Mouse (Mus musculus) right cerebral cortex, postnatal 14 days (tissue): ENCODE results near the gene Insyn1.

ENCODE experiments used
- DNase-seq: peaks from one replicate; pipeline ENCODE4 v3.0.0; 2022

Gene Insyn1

DNA sequence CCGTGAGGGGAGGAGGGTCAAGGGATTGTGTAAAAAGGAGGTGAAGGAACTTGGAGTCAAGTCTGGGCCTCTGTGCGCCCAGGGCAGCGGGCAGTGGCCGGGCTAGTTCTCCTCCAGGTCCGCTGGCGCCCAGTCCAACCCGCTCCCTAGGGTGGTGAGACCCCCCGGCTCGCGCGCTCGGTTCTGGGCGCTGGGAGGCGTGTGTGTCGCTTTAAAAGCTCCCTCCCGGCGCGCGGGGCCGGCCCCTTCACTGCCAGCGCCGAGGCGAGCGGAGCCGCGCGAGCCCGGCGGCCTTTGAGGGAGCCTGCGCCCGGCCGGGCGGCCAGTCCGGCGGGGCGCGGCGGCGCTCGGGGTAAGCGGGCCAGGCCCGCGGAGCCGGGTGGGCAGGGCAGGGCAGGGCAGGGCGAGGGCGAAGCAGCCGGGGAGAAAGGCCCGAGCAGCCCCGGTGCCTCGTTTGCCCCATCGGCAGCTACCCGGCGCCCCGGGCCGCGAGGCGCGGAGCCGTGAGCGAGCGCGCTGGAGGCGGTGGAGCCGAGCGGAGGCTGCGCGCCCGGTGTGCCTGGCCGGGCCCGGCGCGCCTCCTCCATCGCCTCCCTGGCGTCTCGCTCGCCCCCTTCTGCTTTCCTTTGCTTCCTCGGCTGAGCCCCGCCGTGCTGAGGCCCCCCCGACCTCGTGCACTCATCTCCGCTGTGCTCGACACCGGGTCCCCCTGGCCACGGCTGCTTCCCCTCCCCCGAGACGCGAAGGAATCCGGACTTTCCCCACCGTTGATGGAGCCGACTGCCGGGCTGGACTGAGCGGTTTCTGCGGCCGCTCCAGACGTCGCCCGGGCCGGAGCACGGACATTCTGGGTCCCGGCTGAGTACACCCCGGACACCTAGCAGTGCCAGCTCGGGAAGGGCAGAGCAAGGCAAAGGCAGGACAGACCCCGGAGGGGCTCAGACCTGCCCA lies at the start of gene Insyn1:
Gene Insyn1, plus strand, starts transcription at position 753 of the 951 bp plus-strand sequence.
- DNase-seq: peak; percentile 70

- peak; percentile 59 for DNase-seq
Observed at GRCm38 (mm10) chr9:58438921-58439396, 49.4 kb upstream of the Insyn1 start.

GRCm38 (mm10) chr9:58440100-58440499 lies 48.3 kb upstream of the Insyn1 start:
- no peak for DNase-seq

DNA sequence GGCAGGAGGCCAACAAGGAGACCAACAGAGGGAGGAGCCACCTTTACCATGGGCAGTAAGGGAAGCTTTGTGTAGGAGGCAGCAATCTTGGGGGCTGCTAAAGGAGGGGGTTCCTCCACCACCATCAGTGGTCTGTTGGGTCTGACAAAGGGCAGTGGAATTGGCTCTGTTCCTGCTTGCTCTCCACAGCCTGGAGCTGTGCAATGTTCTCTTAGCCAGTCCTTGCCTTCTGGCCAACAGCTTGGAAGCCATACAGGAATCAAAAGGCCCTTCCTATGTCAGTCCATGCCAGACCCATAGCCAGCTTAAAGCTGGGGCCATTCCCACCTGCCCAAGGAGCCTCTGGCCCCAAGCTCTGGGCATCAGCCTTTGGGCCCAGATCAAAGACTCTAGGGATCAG lies 47.8 kb upstream of the Insyn1 start:
- DNase-seq: no peak

- no peak for DNase-seq
Observed at GRCm38 (mm10) chr9:58441351-58442104, 46.9 kb upstream of the Insyn1 start.

DNA sequence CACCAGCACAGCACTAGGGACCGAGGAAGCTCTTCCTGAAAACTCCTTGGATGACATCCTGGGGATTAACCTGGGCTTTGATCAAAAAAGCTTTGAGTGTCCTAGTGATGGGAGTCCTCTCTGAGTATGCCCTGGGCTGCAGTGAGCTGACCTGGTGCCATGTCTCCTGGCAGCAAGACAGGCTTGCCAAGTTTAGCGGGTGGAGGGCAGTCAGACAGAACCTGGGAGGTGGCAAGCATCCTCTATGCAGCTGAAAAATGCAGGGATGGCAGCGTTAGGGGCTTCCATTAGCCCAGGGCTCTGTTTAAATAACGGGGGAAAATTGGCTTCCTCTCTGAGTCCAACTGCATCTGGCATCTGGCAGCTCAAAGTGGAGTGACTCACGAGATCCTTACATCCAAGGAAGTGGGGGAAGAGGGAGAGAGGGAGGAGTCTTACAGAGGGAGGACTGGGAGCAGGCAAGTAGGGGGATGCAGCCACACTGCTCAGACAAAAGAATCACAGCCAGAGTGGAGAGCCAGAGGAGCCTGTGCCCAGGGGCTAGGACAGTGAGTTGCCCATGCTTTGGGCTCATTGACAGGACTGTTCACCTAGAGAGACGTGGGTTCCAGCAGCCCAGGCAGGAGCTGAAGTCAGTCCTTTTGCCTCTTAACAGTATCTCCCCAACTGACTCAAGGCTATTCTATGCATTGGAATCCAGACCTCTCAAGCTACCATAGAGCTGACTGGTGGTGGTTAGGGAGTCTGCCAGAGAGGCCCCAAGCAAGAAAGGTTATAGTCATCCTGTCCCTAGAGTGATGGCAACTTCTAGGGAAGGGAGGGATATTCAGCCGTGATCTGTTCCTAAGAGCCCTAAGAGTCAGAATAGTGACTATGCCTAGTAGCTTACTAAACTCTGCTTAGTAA lies 46.0 kb upstream of the Insyn1 start:
- no peak for DNase-seq

- DNase-seq: no peak
Observed at GRCm38 (mm10) chr9:58443061-58443460, 45.3 kb upstream of the Insyn1 start.

DNA sequence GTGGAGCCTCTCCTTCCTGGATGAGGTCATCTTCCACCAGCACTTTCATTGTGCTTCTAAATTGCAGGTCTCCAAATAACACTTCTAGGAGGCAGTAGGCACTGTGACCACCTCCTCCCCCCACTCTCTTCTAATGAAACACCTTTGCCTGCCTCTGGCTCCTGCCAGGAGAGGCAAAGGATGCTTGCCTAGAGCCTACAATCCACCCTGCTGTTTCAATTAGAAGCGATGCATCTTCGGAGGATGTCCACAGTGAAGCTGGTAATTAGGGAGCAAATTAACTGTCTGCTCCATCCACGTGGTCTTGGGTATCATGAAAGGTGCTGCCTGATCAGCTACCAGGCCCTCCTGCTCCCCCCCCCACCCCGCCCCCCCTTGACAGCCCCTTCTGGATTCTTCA lies 41.6 kb upstream of the Insyn1 start:
- no peak for DNase-seq

GRCm38 (mm10) chr9:58447997-58448595 lies 40.3 kb upstream of the Insyn1 start:
- no peak for DNase-seq

GRCm38 (mm10) chr9:58449526-58449925 lies 38.9 kb upstream of the Insyn1 start:
- DNase-seq: no peak

DNA sequence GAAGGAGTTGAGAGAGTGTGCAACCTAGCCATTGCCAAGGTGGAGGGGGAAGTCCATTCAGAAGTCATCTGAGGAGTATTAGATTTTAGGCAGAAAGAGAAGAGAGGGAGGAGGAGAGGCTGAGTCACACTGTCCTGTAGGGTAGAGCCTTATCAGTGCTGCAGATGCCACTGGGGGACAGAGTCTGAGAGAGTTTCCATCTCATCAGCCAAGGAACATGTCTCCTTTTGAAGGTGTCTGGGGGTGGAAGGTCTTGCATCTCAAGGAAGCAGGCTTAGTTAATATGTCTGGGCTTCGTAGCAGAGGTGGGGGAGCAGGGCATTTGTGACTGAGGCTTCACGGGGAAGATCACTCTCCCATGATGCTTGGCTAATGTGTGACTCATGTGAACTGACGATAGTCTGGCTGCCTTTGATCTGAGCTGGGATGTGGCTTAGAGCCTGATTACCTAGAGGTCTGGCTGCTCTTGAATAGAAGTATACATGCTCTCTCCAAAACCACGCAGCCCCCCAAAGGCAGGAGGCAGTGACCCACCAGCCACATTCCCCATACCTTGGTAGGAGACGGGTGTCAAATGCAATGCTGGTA lies 34.5 kb upstream of the Insyn1 start:
- no peak for DNase-seq

GRCm38 (mm10) chr9:58454886-58455285 lies 33.5 kb upstream of the Insyn1 start:
- no peak for DNase-seq

- peak; percentile 63 for DNase-seq
Observed at GRCm38 (mm10) chr9:58455798-58456197, 32.6 kb upstream of the Insyn1 start.

DNA sequence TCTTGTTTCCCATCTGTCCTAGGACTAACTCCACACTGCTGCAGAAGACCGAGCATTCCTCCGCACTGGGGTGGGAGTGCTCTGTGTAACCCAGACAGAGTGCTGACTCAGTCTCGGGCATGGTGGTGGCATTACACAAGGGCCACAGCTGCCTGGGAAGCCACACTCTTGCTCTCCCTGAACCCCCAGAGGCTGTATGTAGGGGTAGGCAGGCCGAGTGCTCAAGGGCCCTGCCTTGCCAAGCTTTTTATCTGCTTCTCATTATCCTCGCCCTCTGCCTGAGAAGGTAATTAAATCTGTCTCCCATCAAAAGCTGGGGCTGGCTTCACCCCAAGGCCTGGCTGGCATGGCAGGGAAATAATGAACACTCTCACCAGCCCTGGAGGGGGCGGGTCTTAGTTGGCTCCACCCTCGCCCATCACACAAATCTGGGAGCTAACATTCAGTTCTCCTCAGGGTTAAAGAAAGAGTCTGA lies 30.9 kb upstream of the Insyn1 start:
- peak; percentile 49 for DNase-seq

DNA sequence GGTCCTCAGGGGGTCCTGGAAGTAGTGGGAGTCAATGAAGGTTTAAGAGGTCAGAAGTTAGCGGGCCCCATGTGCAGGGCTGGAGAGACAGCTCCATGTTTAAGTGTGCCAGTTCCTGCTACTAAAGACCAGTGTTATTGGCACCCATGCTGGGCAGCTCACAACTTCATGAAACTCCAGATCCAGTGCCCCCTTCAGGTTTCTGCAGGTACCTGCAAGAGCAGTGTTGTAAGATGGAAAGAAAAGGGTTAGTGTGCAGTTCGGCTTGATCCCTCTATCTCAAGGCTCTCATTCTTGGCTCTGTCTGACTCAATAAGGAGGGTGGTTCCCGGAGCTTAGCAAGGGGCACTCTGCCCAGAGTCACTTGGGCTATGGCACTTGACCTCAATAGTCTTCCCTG lies 30.1 kb upstream of the Insyn1 start:
- DNase-seq: no peak

DNA sequence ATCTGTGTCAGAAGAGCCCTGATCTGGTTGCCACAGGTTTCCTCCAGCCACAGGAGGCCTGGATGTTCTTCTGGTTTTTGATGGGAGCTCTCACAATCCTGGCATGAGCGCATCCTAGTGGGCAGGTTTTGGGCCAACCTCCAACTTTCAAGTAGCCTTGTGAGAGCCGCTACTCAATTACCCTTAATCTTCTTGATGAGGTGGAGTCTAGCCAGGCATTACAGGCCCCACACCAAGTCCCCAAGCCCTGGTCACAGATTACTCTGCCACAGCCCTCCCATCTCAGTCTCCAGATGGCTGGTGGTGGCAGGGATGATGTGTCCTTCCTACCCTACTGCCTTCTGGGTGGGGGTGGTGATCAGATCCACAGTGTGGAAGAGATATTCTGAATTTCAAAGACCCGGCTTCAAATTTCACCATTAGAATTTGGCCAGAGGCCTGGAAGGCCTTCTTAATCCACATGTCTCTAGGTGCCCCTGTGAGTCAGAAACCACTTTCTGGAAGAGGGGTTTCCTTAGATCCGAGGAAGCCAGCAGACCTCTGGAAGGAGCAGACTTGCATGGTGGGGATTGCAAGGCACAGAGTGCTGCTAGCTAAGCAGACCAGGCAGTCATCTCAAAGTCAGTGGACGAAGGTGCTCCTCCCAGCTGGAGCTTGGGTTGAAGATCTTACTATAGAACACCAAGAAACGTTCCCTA lies 29.4 kb upstream of the Insyn1 start:
- DNase-seq: no peak

- no peak for DNase-seq
Observed at GRCm38 (mm10) chr9:58467345-58468025, 20.9 kb upstream of the Insyn1 start.

- DNase-seq: no peak
Observed at GRCm38 (mm10) chr9:58470466-58470865, 17.9 kb upstream of the Insyn1 start.

GRCm38 (mm10) chr9:58473211-58473815 lies 15.1 kb upstream of the Insyn1 start:
- no peak for DNase-seq

DNA sequence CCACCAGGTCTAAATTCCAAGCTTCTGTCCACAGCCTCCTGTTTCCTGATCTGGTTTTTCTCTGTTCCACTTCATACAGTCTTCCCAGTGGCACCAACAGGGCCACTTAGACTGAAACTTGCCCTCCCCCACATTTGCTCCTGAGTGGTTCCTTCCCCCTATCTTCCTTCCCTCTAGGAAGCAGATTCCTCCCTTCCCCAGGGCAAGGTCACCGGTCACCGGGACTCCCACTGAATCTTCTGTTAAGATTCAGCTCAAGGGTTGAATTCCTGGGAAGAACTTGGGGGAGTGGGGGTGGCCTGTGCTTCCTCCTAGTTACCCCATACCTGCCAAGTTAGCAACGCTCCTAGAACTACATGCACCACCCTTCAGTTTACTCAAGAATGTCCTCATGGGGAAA lies 1.3 kb upstream of the Insyn1 start:
- DNase-seq: no peak
